Mouse (Mus musculus) mesoderm, embryonic 11.5 days (tissue): ENCODE measurements at regions not wholly inside any gene's neighbourhood (a gene's known extent, or its start where the extent isn't known, plus 50 kb on each side); places are given as distances from the start of the nearest gene placed in this dataset.
A peak's percentile ranks its signal among the peaks of the same experiment; 100 is the strongest.
"Not testable (repeated sequence)": the region's sequence is repeated elsewhere in the genome, so short reads cannot be mapped to it uniquely, and the experiment has no call there.

Experiments used
- DNase-seq: peaks from one replicate; pipeline ENCODE4 v3.0.0-alpha.2; 2012; ENCODE audit warnings: low read depth, low spot score

DNA sequence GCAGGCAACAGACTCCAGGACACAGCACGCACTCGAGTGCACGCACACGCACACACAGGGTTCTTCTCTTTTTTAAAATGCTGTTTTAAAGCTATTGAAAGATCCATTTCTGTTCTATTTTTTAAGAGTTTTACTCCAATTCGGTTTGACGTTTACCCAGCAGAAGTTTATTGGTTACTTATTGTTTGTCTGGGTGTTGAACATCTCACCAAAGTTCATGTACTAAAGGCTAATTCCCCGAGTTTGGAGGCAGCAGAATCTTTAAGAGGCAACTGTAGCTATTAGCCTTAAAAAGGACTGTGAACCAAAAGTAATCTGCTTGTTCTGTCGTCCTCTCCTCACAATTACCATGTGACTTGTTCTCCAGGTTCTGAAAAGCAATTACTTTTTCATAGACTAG is 263.0 kb upstream of the Nfia start:
- no peak for DNase-seq

DNA sequence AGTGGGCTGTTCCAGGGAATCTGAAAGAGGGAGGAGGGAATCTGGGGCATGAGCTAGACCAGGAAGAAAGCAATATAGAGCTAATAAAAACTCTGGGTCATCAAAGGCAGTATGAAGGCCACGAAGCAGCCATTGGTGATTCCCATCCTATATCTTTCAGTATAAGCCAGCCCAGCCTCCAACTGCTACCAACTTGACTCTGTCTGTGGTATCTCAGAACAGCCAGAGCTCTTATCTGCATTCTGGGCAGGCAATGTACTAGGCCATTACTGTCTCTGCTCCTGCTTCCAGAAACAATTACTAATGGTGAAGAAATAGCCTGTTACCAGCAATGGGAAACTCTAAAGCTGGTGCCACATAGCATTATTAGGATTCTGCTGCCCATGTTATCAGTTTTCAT is 266.8 kb upstream of the Nfia start:
- DNase-seq: no peak

DNA sequence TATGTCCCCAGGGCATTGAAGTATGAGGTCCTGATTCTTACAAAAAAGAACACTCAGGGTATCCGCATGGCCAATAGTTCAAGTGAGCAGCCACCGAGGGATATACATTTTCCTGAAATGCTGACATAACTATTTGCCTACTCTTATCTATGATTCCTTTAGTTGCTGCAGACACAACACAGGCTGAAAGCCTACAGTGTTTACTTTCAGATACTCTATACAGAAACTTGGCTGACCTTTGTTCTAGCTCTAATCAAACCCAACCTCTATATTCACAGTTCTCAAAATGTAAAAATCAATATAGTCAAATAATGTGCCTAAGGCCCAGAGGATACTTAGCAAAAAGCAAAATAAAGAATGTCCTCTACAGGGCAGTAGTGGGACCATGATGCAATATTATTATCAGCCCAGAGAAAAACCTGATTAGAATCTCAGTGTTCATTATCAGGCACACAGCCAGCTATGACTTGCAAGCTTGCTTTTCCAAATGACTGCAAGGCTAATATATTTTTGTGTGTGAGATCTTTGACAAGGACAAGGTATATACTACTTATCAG is 281.2 kb upstream of the Nfia start:
- DNase-seq: no peak

DNA sequence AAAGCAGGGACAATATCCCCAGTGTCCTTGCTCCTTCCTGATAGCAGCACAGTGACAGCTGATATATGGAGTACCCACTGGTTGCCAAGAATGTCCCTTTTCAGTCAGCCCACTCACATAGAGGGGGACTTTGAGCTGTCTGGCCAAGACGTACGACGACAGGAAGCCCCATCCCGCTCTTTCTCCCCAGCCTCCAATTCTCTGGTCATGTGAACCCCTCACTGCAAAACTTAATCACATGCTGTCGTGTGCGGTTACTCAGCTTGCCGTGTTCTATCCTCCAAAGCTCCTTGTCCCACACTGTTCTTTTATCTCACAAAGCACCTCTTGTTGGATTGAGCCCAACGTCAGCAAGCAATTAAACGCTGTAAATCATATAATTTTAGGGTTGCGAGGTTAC is 286.2 kb upstream of the Nfia start:
- DNase-seq: peak; percentile 61

DNA sequence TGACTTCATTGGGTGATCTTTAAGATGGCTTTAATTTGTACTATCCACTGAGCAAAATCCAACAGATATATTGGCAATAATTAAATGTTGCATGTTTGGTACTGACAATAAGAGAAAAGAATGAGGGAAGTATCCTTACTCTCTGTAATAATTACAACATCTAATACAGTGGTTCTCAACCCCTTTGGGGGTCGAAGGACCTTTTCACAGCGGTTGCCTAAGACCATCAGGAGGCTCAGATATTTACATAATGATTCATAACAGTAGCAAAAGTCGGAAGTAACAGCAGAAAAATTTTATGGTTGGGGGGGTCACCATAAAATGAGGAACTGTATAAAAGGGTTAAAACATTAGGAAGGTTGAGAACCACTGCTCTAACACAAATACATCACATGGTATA is 287.3 kb upstream of the Nfia start:
- no peak for DNase-seq

DNA sequence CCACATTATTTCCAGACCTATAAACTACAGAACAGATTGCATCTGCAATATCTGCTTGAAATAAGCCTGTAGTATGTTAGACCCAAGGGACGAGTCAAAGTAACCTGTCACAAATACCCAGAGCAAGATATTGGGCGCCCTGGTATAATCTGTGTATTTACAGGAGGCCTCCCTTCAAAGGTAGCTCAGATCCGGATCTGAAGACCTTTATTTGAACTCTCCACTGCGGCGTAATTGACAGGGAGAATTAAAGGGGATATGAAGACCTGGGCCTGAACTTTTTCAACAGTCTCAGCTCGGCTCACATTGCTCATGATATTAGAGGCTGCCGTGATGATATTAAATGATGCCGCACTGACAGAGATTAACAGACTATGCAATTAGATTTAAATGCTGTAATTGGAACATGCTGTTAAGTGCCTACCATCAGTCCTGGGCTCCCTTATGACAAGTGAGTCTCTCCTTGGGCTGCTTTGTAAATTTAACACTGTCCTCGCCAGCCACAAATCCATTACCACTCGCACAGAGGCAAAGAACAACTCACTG is 289.8 kb upstream of the Nfia start:
- DNase-seq: peak; percentile 37

DNA sequence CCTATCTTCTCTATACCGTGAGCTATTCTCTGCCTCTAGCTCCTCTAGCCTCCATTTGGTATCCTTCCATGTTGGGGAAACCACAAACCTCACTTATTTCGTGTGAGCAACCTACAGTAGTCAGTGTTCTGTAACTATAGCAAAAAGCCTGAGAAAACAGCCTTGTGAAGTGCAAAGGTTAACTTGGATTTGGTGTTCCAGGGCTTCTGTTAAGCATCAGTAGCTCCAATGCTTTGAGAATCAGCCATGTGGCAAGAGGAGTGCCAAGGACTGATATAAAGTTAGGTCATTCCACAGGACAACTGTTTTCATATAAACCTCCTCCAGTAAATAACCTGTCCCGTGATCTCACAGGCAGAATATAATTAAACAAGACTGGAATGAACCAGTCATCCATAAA is 290.7 kb upstream of the Nfia start:
- no peak for DNase-seq

DNA sequence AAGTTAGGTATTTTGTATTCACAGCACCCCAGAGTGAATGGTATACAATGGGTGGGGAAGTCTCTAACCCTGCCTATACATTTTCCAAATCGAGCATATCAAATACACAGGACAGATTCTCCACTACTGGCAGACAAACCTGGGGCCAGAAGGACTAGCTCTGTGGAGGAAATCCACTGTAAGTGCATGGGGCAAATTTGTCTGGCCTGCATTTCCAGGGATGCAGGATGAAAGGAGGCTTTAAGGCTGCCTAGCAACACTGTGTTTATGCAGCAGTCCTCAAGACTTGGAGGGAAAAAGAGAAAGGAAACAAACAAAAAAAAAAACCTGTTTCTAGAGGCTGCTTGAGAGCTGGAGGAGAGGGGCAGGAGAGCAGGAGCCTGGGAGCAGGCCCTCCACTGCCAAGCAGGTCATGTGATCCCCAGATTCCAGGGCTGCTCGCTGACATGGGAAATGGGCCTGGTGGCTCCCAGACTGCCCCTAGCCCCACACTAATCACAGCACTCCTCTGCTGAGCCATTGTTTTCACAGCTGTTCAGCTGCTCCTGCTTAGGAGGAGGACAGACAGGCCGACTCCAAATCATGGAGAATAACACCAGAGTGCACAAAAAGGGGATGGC is 293.7 kb upstream of the Gm10192 start:
- DNase-seq: peak; percentile 86

DNA sequence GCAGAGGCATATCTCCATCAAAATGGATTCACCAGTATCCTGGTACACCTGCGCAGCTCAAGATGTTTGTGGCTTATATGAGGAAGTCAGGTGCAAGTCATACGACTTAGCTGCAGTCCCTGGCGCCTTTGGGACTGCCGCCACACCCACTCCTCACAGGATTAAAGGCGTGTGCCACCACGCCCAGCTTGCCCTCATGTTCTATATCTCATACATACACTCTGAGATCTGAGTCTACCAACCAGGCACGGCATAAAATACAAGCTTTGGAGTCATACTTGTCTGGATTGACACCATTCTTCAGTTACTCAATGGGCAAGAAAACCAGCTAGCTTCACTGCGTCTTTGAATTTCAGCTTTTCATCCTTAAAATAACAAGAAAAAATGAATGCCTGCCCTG is 290.5 kb upstream of the Gm10192 start:
- DNase-seq: not testable (repeated sequence)

DNA sequence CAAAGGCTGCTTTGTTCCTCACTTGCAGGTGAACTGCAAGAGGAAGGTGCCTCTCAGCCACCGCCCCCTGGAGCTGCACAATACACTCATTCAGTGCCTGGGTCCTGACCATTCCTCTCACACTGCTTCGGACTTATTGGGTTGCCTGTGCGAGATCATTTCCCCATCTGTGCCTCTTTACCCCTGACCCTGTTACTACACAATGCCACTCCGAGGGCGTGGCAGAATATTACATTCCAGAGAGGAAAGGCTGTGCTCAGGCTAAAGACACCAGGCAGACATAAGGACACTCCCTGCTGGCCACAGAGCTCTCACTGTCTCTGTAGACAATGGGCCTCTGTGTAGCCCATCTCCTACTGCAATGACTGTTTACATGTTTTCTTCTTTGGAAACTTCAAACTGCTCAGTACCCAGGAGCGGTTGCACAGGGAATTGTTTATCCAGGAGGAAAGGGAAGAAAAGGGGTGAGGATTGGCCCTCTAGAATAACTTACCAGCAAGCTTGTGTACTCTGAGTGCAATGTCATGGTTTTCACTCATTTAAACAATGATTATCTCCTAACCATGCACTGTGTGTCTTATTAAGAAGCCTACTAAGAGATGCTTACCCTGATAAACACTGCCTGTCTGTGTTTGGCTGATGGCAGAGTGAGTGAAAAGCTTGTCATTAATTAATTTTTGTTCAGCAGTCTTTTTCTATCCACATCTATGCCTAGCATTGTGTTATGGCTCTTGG is 283.1 kb upstream of the Gm10192 start:
- peak; percentile 73 for DNase-seq

DNA sequence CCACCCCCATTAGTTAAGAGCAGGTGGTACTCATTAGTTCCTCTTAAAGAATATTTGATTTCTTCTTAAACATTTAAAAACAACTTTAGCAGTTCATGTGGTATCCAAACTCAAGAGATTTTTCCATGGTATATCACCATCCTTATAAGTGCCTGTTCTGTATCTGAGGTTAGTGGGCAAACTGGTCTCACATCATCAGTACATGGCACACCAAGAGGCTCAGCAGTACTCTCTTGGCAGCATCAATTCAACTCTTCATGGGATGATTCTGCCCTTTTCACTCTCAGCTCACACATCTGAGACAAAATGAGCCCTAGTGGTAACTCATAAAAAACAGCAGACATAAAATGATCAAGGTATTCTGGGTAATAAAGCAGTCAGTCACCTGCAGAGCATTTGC is 282.6 kb upstream of the Gm10192 start:
- no peak for DNase-seq

DNA sequence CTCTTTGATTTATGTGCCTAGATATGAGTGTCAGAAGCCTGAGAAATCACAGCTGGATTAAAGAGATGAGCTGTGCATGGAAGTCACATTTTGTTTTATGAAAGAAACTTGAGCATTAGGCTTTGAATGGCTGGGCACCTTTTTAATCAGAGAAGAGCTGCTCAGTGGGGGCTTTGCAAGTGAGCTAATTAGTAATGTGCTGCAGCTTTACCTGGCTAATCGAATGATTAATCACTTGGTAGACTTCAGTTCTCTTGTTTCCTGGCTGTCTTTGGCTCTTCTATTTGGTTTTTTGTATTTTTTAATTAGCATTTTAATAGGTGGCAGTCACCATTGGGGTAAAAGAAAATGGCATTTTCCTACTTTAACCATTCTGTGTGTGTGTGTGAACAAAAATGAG is 278.2 kb upstream of the Gm10192 start:
- DNase-seq: no peak

DNA sequence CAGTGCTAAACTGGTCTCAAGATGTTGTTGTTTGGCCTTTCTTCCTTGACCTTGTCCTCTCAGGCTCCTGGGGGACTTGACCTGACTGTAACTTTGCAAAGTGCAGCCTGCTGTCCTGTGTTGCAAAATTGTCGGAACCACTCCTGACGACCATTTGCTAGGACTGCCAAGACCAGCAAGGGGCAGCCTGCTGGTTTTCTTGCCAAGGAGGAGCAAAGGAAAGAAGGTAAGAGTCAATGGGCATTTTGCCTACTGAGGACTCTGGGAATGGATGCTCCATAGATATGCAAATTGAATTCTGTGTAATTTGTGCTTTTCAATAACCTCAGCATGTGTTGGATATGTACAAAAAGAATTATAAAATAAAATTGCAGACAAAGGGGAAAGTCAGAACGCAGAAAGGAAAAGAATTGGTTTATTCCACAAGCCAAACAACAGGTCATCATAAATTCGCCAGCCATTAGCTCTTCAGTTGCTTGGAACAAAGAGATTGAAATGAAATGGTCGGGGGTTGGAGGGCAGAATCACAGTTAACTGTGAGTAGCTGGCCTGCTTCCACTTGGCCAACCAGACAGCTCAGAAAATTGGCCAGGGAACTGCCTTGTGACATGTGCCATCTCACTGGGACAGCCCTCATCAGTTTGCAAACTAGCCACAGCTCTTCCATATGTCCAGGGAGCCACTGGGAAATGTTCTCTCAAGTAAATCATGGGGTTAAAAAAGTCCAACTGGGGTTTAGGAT is 256.5 kb upstream of the Gm10192 start:
- no peak for DNase-seq

DNA sequence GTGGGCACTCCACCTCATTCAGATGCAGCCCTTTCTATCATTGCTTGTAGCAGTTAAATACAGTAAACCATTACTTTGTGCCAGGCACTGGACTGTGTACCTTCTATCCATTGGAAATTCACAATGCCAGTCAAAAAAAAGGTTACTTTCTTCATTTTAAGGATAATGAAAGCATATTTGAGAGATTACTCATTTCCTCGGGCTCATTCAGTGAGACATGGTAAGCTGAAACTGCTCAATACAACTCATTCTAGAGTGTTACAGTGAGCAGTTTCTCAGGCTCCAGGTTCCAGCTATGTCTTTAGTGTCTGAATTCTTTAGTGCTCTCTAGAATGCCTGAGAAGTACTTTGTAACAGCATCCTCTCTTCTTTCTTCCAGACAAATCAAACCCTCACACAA is 249.7 kb upstream of the Gm10192 start:
- DNase-seq: no peak

DNA sequence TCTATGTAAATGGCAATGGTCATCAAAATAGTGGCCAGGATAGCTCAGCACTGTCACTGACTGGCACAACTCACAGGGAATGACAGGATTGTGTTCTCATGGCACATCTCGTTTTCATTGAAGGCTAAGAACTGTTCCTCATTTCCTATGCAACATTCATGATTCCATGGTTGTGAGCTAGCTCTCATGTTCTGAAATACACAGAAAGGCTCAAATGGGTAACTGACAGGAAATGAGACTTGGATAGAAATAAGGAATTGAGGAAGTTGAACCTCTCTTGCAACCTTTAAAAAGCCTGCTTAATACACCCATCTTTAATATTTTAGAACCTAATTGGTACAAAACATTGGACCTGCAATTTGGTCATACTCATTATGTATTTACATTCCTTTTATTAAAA is 249.1 kb upstream of the Gm10192 start:
- no peak for DNase-seq

DNA sequence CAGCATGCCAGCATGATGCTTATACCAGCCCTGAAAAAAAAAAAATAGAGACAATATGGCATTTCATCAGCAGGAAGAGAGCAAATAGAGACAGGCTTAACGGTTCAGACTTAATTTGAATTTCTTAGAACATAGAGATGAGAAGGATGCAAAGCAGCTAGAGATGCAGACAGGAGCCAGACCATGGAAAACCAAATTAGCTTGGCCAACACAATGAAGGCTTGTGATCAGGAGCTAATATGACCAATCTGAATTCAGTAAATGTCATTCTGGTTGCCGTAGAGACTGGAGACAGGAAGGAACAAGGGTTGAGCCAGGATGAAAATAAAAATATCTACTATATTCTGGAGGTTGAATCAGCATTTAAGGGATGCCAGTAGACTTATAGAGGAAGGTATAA is 248.3 kb upstream of the Gm10192 start:
- DNase-seq: no peak

DNA sequence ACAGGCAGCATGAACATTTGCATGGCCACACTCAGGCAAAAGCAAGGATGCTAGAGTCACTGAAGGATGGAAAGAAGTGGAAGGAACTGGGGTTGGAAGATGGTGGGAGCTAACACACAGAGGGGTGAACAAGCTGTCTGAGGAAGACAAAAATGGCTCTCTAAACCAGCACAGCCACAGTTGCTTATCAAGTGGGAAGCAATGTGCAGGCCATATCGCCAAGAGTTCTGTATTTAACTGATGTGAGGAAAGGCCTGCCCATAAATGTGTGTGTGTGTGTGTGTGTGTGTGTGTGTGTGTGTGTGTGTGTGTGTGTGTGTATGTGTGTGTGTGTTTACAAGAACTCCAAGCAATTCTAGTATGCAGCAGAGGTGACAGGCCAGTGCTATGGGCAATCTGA is 236.9 kb upstream of the Gm10192 start:
- DNase-seq: no peak

DNA sequence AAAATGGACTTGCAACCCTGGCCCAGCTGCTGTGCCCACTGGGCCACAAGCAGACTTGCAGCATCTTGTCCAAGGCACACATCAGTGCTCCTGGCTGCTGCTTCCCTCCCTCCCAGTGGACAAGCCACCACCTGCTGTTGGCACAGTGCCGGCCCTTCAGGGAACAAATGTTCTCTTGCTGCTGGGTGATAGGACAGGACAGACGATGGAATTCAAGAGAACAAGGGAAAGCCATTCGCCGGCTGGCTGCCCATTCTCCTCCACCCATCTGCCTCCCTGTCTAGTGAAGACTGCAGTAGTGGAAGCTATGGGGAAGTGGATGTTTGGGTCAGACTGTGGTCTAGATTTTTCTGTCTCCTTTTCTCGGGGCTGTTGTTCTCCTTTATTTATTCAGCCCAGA is 235.7 kb upstream of the Gm10192 start:
- DNase-seq: peak; percentile 41

DNA sequence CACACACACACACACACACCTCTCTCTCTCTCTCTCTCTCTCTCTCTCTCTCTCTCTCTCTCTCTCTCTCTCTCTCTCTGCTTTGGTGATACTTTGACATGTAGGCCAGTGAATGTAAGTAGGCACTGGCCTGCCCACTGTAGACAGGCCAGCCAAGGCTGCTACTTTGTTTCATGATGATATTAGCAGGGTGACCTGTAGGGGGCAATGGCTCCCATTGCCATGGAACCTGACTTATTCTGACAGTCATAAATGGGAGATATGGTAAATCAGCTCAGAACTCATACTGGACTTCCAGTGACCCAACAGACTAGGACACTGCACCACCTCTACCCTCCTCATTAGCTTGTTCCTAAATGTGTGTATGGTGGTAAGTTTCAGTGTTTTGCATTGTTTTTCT is 235.0 kb upstream of the Gm10192 start:
- no peak for DNase-seq

DNA sequence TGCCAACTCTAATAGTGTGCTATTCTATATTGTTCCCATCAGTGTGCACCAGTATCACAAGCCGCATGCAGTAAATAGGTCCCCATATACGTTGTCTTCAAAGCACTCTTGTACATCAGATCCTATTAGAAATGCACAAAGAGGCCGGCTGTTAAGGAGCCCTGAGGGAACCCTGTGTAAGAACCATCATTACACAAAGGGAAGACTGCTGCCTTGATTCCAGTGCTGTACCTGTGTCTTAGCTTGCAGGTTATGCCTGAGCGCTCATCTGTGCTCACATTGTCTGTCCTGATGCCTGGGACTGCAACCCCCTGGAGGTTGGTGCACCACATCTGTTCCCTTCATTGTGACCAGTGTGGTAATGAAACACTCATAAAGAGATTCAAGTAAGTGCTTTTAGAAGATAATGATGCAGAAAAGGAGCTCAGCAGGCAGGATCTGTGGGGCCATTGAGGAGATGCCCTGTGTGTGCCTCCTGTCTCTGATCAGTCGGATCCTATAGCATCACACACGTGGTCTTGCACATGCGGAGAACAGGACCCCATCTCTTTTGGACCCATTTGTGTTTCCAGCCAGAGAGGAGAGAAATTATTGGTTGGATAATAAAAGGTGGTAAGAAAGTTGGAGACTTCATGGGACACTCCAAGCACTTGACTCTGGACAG is 225.8 kb upstream of the Gm10192 start:
- peak; percentile 18 for DNase-seq

DNA sequence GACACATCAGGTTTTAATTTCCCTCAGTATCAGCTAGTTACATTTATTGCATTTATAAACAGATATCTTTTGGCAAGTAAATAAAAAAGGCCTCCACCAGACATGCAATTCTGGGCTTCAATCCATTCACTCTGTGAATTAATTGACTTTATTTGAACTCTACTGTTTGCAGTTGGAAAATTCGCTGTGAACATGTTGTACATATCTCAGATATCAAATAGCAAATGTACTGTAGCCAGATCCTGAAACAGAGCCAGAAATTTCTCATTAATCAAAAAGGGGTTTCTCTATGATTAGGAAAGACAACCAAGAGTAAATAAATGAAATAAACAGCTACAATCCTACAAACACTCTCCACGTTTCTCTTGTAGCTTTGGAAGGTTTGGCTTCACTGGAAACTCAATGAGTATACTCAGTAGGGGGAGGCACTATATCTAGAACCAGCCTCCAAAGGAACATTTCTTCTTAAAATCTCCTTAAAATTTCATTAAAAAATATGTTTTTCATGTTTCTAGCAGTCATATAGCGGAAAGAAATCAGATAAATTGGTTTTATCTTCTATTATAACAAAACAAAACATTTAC is 211.8 kb upstream of the Gm10192 start:
- no peak for DNase-seq
